Mouse (Mus musculus): ENCODE measurements at regions not wholly inside any gene's neighbourhood (a gene's known extent, or its start where the extent isn't known, plus 50 kb on each side); places are given as distances from the start of the nearest gene placed in this dataset.

DNA sequence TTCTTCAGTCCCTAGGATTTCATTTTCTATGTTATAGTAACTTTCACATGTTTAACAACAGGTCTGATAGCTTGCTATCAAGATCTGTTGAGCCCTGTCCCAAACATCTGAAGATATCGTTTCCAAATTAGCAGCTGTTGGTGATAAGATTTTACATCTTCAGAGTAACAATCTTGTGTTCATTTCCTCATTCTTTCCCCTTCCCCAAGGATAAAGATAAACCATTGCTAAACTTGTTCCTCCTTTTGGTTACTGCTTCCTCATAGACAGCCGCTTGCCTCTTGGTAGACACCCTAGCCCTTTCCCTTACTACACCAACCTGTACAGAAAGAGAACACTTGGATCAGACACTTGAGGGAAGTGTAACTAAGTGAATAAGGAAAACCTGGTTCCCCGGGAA lies 58.6 kb downstream of the Kcnrg start:
- H3K9ac ChIP-seq (ENCODE audit: low read length) = no peak overlapping the region
- H3K36me3 ChIP-seq (ENCODE audit: control insufficient read depth, insufficient read depth, low read length) = no peaks in the 10 kb centered on the region
- no peaks in the 10 kb centered on the region for H3K9me3 ChIP-seq (ENCODE audit: control insufficient read depth, low read length)
- H3K27me3 ChIP-seq (ENCODE audit: control insufficient read depth, insufficient read depth, low read length) = no peaks in the 10 kb centered on the region
- no peak overlapping the region for H3K4me3 ChIP-seq (ENCODE audit: low read depth, low read length)
- no peak for DNase-seq (ENCODE audit: low spot score)
- H3K4me2 ChIP-seq (replicated peaks; ENCODE audit: low read depth) = no peak overlapping the region
- TF ChIP-seq EP300 (optimal IDR thresholded peaks at IDR 0.05) (no peak), CTCF (IDR thresholded peaks at IDR 0.05; ENCODE audit: low read depth) (no peak)
- no peak overlapping the region for H3K27ac ChIP-seq (replicated peaks)
- no peak for ATAC-seq (ENCODE audit: low FRiP score, low TSS enrichment)
- 73% methylated on average over 3 of the region's 3 CpGs for WGBS
- no peaks in the 10 kb centered on the region for H3K4me1 ChIP-seq (replicated peaks; ENCODE audit: control insufficient read depth, insufficient read depth)

DNA sequence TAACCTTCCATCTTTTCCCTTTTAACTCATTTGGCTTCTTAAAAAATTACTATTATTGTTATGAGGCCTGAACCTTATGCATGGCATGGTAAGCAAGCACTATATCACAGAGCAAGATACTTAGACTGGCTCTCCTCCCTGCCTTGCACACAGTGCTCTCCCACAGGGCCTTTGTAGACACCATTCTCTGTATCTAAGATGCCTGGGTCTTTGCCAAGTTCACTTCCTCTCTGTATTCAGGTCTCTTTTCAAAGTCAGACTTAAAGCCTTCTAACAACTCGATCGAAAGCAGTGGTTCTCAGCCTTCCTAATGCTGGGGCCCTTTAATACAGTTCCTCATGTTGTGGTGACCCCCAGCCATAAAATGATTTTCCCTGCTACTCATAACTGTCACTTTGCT lies 65.9 kb downstream of the Kcnrg start:
- no peak for ATAC-seq (ENCODE audit: low FRiP score, low TSS enrichment)
- no peak for DNase-seq (ENCODE audit: low spot score)
- 44% methylated on average over 2 of the region's 2 CpGs for WGBS
- no peak overlapping the region for H3K27ac ChIP-seq (replicated peaks)
- H3K4me3 ChIP-seq (ENCODE audit: low read depth, low read length) = no peak overlapping the region
- H3K36me3 ChIP-seq (ENCODE audit: control insufficient read depth, insufficient read depth, low read length) = no peaks in the 10 kb centered on the region
- H3K9ac ChIP-seq (ENCODE audit: low read length) = no peak overlapping the region
- H3K4me2 ChIP-seq (replicated peaks; ENCODE audit: low read depth) = no peak overlapping the region
- no peaks in the 10 kb centered on the region for H3K27me3 ChIP-seq (ENCODE audit: control insufficient read depth, insufficient read depth, low read length)
- H3K4me1 ChIP-seq (replicated peaks; ENCODE audit: control insufficient read depth, insufficient read depth) = no peaks in the 10 kb centered on the region
- TF ChIP-seq CTCF (IDR thresholded peaks at IDR 0.05; ENCODE audit: low read depth) (no peak), EP300 (optimal IDR thresholded peaks at IDR 0.05) (no peak)
- no peaks in the 10 kb centered on the region for H3K9me3 ChIP-seq (ENCODE audit: control insufficient read depth, low read length)

DNA sequence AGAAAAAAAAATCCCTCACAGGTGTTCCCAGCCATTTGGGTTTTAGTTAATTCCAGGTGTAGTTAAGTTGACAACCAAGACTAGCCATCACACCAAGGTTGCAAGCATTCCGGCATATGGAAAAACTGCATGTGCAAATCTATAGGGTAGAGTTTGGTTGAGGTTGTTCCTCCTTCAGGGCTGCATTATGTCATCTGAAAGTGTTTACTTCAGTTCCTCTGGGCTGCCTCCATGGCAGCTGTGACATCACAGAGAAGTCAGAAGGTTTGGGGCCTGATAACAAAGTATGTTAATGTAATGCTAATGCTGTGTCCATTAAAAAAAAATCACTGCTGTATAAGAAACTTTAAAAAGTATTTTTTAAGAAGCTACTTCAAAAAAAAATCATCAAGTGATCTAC lies 70.8 kb downstream of the Kcnrg start:
- Histone ChIP-seq H3K27me3 (ENCODE audit: control insufficient read depth, insufficient read depth, low read length) (no peaks in the 10 kb centered on the region), H3K4me1 (replicated peaks; ENCODE audit: control insufficient read depth, insufficient read depth) (0 out of 2 replicates have a peak, but pooled peaks cover 2% of the 10 kb centered on the region), H3K27ac (replicated peaks) (no peak overlapping the region), H3K36me3 (ENCODE audit: control insufficient read depth, insufficient read depth, low read length) (no peaks in the 10 kb centered on the region), H3K9ac (ENCODE audit: low read length) (no peak overlapping the region), H3K9me3 (ENCODE audit: control insufficient read depth, low read length) (no peaks in the 10 kb centered on the region), H3K4me3 (ENCODE audit: low read depth, low read length) (no peak overlapping the region), H3K4me2 (replicated peaks; ENCODE audit: low read depth) (no peak overlapping the region)
- no peak for TF ChIP-seq CTCF (IDR thresholded peaks at IDR 0.05; ENCODE audit: low read depth)
- no peak for TF ChIP-seq EP300 (optimal IDR thresholded peaks at IDR 0.05)
- no peak for DNase-seq (ENCODE audit: low spot score)
- no peak for ATAC-seq (ENCODE audit: low FRiP score, low TSS enrichment)
- WGBS = 86% methylated on average over 1 of the region's 1 CpGs

DNA sequence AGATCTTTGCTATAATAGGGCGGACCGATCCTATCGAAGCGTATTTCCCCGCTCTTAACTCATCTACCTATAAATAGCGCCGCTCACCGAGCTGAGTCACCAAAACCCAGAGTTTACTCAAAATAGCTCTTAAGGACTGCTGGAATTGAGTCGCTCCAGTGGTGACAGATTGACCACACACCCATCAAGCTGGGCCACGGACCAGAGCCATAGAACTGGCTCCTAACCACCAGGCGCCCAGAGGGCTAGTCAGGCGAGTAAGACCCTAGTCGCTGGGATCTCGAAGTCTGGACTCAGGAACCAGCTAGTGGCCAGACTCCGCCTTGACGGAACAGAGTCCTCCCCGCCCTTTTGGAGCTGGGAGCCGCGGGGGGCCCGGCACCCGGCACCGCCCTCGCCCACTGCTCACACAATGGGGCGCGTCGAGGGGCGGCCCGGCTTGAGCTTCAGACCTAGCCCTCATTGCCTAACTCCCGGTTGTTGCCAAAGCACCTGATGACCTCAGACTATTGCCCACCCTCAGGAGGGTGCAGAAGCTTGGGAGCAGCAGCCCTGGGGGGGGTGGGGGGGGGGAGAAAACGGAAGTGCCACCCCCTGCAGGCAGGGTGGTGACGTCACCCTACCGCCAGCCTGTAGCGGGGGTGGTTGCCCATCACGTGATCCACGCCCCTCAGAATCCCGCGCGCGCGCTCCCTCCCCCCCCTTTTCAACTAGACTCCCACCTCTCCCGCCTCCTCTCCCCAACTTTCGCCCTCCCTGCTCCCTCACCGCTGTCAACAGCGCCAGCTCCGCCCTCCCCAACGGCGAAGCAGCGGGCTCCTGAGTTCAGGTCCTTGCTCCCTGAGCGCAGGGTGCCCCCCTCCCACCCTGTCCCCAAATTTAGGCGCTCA lies 73.8 kb downstream of the Kcnrg start:
- WGBS = under 1% methylated on average over 42 of the region's 50 CpGs
- no peaks in the 10 kb centered on the region for H3K9me3 ChIP-seq (ENCODE audit: control insufficient read depth, low read length)
- DNase-seq (ENCODE audit: low spot score) (peak; percentile 96), ATAC-seq (ENCODE audit: low FRiP score, low TSS enrichment) (peak; percentile 73)
- H3K9ac ChIP-seq (ENCODE audit: low read length) = peak overlapping the region; percentile 81
- no peaks in the 10 kb centered on the region for H3K36me3 ChIP-seq (ENCODE audit: control insufficient read depth, insufficient read depth, low read length)
- peak overlapping the region; percentile 97 for H3K4me2 ChIP-seq (replicated peaks; ENCODE audit: low read depth)
- TF ChIP-seq CTCF (IDR thresholded peaks at IDR 0.05; ENCODE audit: low read depth) (peak; percentile 30), EP300 (optimal IDR thresholded peaks at IDR 0.05) (no peak)
- H3K4me1 ChIP-seq (replicated peaks; ENCODE audit: control insufficient read depth, insufficient read depth) = 0 out of 2 replicates have a peak, but pooled peaks cover 2% of the 10 kb centered on the region
- H3K27ac ChIP-seq (replicated peaks) = peak overlapping the region; percentile 97
- peak overlapping the region; percentile 79 for H3K4me3 ChIP-seq (ENCODE audit: low read depth, low read length)
- H3K27me3 ChIP-seq (ENCODE audit: control insufficient read depth, insufficient read depth, low read length) = no peaks in the 10 kb centered on the region

DNA sequence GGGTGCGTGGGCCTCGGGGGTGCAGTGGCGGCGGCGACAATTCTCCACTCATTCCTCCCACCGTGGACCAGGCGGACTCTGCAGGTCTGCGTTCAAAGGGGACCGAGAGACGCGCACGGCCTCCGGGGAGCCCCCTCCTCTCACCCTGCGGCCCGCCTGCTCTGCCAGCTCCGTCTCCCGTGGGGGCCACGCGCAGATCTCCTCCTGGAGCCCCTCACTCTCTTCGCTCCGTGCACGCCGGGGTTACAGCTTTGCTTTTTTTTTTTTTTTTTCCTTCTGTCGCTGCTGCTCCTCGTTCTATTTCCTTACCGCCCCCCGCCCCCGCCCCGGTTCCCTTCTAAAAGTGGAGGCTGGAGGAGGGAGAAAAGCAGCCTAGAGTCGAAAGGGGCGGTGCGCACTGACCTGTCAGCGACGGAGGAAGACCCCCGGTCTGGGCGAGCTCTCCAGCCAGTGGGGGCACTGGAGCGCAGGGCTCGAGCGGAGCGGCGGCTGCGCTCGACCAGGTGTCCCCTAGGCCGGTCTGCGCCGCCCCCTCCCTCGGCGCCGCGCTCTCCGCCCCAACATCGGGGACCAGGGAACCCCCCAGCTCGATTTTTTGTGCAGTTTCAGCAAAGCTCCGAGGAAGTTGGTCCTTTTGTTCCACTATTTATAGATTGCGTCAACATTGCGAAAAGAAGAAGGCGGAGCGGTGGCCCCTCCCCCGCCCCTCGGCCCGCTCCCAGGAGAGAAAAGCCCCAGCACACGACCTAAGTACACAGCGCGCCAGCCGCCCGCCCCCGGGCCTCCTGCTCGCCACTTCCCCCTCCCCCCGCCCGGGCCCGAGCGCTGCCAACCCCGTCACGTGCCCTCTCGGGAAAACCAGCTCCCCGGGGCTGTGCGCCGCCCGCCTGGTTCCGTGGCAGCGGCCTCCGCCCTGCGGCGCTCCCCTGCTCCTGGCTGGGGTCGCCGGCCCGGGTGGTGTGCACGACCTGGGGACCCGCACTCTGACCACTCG lies 74.7 kb downstream of the Kcnrg start:
- H3K9ac ChIP-seq (ENCODE audit: low read length) = peak overlapping the region; percentile 81
- DNase-seq (ENCODE audit: low spot score) (peak; percentile 97), ATAC-seq (ENCODE audit: low FRiP score, low TSS enrichment) (peak; percentile 85)
- WGBS = under 1% methylated on average over 67 of the region's 90 CpGs
- H3K36me3 ChIP-seq (ENCODE audit: control insufficient read depth, insufficient read depth, low read length) = no peaks in the 10 kb centered on the region
- peak overlapping the region; percentile 97 for H3K27ac ChIP-seq (replicated peaks)
- H3K9me3 ChIP-seq (ENCODE audit: control insufficient read depth, low read length) = no peaks in the 10 kb centered on the region
- TF ChIP-seq CTCF (IDR thresholded peaks at IDR 0.05; ENCODE audit: low read depth) (0 out of 2 replicates have a peak, but pooled peaks have one; percentile 16), EP300 (optimal IDR thresholded peaks at IDR 0.05) (no peak)
- H3K4me3 ChIP-seq (ENCODE audit: low read depth, low read length) = peak overlapping the region; percentile 79
- H3K4me2 ChIP-seq (replicated peaks; ENCODE audit: low read depth) = peak overlapping the region; percentile 97
- H3K27me3 ChIP-seq (ENCODE audit: control insufficient read depth, insufficient read depth, low read length) = no peaks in the 10 kb centered on the region
- H3K4me1 ChIP-seq (replicated peaks; ENCODE audit: control insufficient read depth, insufficient read depth) = 0 out of 2 replicates have a peak, but pooled peaks cover 2% of the 10 kb centered on the region

Measured in stomach, postnatal 0 days (tissue).